Mouse (Mus musculus) layer of hippocampus, adult 11-12 months (tissue): Measurements from ENCODE around the gene Lrrc51.
"Not testable (repeated sequence)": the region's sequence is repeated elsewhere in the genome, so short reads cannot be mapped to it uniquely, and the experiment has no call there.

ENCODE experiments used
- DNase-seq: peaks from one replicate; pipeline ENCODE4 v3.0.0; 2022; ENCODE audit warnings: low spot score

Lrrc51 gene

DNA sequence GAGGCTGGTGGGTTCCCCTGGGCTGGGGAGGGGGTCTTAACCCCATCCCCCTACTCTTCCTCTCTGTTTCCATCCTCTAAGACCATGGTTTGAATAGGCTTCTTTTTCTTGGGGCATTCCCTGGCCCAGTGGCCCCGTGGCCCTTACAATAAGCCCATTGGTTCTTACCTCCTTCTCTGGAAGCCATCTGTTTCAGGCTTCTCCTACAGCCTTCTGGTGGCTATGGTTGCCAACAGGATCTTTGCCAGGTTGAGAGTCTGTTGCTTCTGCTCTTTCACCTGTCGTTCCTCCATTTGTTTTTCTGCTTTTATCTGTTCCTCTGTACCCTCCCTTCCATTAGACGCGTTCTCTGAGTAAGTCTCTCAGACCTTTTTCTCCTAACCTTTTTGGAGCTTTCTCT is 3.9 kb upstream of the Lrrc51 start:
- DNase-seq: peak; percentile 58

DNA sequence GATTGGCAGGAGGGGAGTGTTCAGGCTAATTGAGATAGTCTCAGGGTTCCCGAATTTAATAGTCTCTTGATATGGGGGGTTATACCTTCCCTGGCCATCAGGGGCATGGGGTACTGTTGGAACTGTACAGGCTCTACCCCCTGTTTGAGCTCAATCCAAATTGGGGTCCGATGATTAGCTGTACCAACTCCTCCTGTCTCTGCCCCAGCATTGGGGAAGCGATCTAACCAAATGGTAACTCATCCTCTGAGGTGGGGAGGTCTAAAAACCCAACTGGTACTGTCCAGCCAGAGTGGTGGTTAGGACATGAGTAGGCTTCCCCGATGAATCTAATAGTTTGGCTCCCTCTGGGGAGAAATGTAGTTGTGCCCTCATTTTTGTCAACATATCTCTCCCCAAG is 3.3 kb upstream of the Lrrc51 start:
- DNase-seq: no peak

DNA sequence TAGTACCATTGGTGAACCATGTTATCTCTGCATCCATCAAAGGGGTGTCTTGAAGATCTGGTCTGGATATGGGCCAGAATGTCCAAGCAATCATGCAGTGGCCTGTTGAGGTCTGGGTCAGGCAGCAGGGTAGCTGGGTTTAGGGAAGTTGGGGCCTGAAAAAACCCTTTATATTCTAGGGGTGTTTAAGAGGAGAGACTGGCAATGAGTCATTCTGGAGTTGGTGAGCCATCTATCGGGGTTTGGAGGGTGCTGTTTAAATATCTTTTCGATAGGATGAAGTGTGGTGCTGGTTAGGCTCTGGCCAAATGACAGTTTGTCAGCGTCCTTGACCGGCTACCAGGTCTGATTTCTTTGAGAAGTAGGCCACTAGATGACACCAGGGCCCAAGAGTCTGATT is 2.3 kb upstream of the Lrrc51 start:
- DNase-seq: no peak

- no peak for DNase-seq
Measured at GRCm38 (mm10) chr7:101933300-101933699, 395 bp downstream of the Lrrc51 start.

- DNase-seq: no peak
Measured at GRCm38 (mm10) chr7:101932551-101932950, 1.1 kb downstream of the Lrrc51 start.

DNA sequence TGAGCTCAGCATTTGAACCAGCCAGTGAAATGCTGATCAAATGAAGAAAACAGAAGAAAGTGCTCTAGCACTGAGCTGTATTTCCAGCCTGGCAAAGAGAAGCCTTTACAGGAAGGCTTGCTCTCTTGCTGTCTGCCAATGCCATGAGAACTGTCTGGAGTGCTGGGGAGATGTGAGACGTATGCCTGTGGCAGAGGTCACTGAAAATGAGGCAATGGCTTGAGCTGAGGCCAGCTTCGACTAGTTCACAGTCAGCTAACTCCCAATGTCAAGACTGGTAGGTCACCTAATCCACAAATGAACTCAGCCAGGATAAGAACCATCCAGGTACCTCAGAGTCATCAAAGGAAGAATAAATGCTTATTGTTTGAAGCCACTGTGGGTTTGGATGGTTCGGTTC is 5.6 kb downstream of the Lrrc51 start:
- DNase-seq: no peak

DNA sequence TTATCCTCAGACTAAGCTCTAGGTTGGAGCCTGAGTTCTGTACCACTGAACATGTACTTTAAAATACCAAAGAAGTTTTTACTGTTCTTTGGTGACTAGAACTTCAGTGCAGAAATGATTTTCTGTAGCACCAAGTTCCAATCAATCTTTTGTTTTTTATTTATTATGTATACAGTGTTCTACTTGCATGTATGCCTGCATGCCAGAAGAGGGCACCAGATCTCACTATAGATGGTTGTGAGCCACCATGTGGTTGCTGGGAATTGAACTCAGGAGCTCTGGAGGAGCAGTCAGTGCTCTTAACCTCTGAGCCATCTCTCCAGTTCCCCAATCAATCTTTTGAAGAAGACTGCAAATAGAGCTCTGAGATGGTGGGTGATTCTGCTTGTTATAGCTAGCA is 7.8 kb downstream of the Lrrc51 start:
- not testable (repeated sequence) for DNase-seq

DNA sequence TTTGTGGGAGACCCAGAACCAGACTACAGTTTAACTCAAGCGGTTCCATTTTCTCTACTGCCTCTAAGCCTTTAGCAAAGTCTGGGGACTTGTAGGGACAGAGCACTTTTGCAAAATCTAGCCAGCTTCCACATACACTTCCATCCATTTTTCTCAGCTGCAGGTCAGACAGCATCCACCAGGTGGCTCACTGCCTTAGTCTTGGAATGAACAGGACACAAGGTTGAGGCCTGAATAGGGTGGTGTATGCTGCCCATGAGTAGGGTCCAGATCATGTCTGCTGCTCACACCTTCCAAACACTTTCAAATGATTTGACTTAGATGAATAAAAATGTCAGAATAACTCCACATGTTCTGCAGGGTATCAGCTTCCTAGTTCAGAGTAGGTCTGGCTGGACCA is 15.6 kb downstream of the Lrrc51 start:
- peak; percentile 65 for DNase-seq

- no peak for DNase-seq
Measured at GRCm38 (mm10) chr7:101911982-101912381, 21.7 kb downstream of the Lrrc51 start.

GRCm38 (mm10) chr7:101910138-101910537 is 23.6 kb downstream of the Lrrc51 start:
- no peak for DNase-seq

DNA sequence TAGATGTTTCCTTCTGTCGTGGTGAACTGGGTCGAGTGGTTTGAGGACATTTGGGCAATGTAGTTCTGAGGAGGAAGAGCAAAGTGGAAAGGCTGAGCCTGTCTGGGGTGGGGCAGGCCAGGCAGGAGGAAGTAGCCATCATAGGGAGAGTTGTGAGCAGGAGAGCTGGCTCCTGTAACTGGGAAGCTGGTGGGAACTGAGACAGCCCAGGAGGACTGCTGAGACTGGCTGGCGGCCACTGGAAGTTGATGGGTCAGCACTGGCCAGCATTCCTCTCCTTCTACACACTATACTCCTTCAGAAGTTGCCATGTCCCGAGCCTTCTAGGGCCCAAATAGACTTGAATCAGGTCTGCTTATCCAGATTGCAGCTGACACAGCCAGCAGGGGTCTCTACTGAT is 25.3 kb downstream of the Lrrc51 start:
- no peak for DNase-seq

DNA sequence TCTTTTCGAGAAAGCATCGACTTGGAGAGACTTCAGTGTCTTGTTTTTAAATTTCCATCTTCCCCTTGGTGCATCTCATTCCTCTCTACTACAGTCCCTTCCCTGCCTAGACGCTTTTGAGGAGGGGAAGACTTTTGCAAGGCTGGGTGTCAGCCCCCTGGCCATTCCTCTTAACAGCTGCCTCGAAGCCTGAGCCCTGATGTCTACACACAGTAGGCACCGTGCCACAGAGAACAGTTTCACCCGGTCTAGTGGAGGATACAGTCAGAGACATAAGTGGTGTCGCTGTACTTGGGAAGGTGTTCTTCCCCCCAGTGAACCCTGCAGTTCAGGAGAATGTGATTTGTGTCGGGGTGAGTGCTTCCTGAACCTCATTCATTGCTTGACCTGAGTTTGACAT is 27.0 kb downstream of the Lrrc51 start:
- DNase-seq: no peak

GRCm38 (mm10) chr7:101906287-101906681 is 27.4 kb downstream of the Lrrc51 start, which contains the start of gene Tomt:
Tomt (minus strand) TSS chr7:101906359.
- DNase-seq: no peak

- DNase-seq: peak; percentile 100
Measured at GRCm38 (mm10) chr7:101905561-101906286, 28.0 kb downstream of the Lrrc51 start, which contains the start of gene Lamtor1. Lamtor1 (plus strand) TSS chr7:101905904.

- no peak for DNase-seq
Measured at GRCm38 (mm10) chr7:101902846-101903245, 30.8 kb downstream of the Lrrc51 start.

GRCm38 (mm10) chr7:101901969-101902368 is 31.7 kb downstream of the Lrrc51 start:
- DNase-seq: no peak

GRCm38 (mm10) chr7:101900331-101901097 is 33.2 kb downstream of the Lrrc51 start:
- DNase-seq: no peak

DNA sequence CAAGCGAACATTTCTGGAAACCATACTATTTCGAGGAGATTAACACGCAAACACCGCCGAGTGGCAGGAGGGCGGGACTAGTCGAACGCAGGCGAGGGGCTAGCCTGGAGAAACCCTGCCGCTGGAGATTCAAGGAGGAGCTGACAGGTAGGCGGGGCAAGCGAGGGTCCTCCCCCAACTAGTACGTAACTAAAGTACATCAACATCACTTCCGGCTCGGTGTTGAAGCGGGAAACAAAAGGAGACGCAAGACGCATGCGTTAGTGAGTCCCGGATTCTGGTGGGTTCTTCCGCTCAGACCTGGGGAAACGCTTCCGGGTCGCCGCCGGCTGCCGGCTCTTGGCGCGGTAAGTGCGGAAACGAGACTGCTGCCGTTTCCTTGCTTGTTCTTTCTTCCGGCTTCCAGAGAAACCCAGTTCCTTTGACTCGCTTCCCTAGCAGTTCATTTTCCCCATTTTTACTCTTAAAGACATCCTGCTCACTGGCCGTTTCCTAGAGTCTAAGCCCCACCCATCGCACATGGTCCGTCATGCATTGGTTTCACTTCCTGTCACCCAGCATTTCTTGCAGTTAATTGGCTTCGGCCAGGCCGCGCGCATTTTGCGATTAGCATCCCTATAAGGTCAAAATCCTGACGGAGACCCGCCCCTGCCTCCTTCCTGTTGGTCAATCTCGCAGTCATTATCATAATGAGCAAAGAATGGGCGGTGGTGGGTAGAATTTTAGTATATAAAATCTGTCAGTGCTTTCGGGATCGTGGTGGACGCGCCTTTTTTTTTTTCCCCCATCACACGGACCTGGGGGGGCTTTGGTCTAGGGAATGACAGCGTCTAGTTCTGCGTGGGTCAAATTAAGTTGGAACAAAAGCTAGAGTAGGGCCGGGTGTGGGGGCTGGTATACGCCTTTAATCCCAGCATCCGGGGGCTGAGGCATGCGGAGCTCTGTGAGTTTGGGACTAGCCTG is 37.3 kb downstream of the Lrrc51 start:
- peak; percentile 99 for DNase-seq

- no peak for DNase-seq
Measured at GRCm38 (mm10) chr7:101895695-101896094, 38.0 kb downstream of the Lrrc51 start.

DNA sequence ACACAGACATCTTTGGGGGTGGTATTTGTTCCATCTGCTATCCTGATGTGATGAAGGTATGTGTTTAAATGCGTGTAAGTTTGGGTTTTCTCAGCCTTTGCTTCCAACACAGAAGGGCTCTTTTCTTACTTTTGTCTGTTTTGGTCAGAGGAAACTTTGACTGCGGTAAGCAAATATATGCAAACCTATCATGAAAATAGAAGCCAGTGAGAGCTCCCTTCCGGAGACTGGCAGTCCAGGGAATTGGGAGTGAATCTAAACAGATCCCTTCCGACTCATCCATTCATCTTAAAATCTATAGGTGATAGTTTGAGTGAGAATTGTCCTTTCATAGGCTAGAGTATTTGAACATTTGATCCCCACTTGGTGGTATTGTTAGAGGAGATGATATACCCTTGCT is 45.2 kb downstream of the Lrrc51 start:
- no peak for DNase-seq

DNA sequence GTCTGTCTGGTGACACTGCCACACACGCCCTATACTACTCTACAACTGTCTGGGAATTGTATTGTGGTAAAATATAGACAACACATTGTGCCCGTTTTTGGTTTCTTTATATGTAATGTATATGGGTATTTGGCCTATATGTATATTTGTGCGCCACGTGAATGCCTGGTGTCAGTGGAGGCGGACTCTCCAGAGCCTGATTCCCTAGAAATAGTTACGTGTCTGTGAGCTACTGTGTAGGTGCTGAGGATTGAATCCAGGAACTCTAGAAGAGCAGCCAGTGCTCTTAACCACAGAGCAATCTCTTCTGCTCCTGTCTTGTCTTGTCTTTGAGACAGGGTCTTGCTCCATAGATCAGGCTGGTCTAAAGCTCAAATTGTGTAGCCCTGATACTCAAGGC is 47.4 kb downstream of the Lrrc51 start:
- no peak for DNase-seq

DNA sequence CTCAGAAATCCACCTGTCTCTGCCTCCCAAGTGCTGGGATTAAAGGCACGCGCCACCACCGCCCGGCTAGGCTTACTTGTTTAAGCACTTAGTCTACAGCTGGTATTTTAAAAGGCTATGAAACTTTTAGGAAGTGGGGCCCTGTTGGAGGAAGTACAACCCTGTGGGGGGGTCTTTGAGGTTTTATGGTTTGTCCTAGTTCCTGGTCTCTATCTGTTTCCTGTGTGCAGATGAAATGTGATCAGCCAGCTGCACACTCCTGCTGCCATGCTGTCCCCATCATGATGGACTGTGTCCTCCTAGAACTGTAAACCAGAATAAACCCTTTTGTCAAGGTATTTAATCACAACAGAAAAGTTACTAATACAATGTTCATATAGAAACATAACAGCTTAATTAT is 49.5 kb downstream of the Lrrc51 start:
- no peak for DNase-seq
